Mouse (Mus musculus) forebrain, embryonic 11.5 days (tissue): ENCODE measurements around the gene Tcirg1. TPM values are rescaled to one million over a fixed set of nuclear protein-coding genes. Genes with fewer than 3 reads are reported as not detected.

Experiments
- ATAC-seq: fragments of 200-750 bp; cut with Nextera tagmentation; replicated peaks from 2 replicates; pipeline ENCODE4 v1.8.0; 2017; ENCODE audit warnings: moderate TSS enrichment; ENCODE audit not compliant: low FRiP score
- DNase-seq: peaks from one replicate; pipeline ENCODE4 v3.0.0-alpha.2; 2017; ENCODE audit warnings: low spot score
- H3K27ac ChIP-seq: fragments of 300-500 bp; sonication (generic); 2 replicates; pipeline ENCODE4 v1.5.1; 2014; ENCODE audit warnings: low read depth, low read length
- H3K27me3 ChIP-seq: fragments of 300-500 bp; sonication (generic); 2 replicates; pipeline ENCODE4 v1.6.1; 2014; ENCODE audit warnings: mild to moderate bottlenecking, low read length, mixed read lengths; ENCODE audit not compliant: control insufficient read depth, insufficient read depth
- H3K36me3 ChIP-seq: fragments of 300-500 bp; sonication (generic); 2 replicates; pipeline ENCODE4 v1.6.1; 2014; ENCODE audit warnings: mild to moderate bottlenecking, low read length, moderate library complexity, mixed read lengths; ENCODE audit not compliant: control insufficient read depth, insufficient read depth
- H3K4me1 ChIP-seq: fragments of 300-500 bp; sonication (generic); replicated peaks from 2 replicates; pipeline ENCODE4 v1.6.1; 2014; ENCODE audit warnings: low read length, mixed read lengths; ENCODE audit not compliant: control insufficient read depth, insufficient read depth
- H3K4me2 ChIP-seq: fragments of 300-500 bp; sonication (generic); 2 replicates; pipeline ENCODE4 v1.6.1; 2014; ENCODE audit warnings: low read depth, mild to moderate bottlenecking, low read length, moderate library complexity, mixed read lengths; ENCODE audit not compliant: severe bottlenecking
- H3K4me3 ChIP-seq: fragments of 300-500 bp; sonication (generic); 2 replicates; pipeline ENCODE4 v1.5.1; 2014; ENCODE audit warnings: low read depth, low read length
- H3K9ac ChIP-seq: fragments of 300-500 bp; sonication (generic); 2 replicates; pipeline ENCODE4 v1.6.1; 2014; ENCODE audit warnings: low read length
- H3K9me3 ChIP-seq: fragments of 300-500 bp; sonication (generic); 2 replicates; pipeline ENCODE4 v1.6.1; 2016; ENCODE audit warnings: low read length, mixed read lengths; ENCODE audit not compliant: control insufficient read depth
- WGBS: fragments of 180-500 bp; shearing (Covaris S2); extraction: QIAGEN DNeasy Blood & Tissue Kit; methylation state at CpG from one replicate; pipeline ENCODE4 v1.1.7; 2014; 5-methylcytosine and 5-hydroxymethylcytosine counted together
- polyA plus RNA-seq: library from polyadenylated mRNA; unstranded; fragments of >200 nt; fragmentation: Nextera tagmentation; extraction: Ambion mirVana; gene quantifications from 2 replicates; pipeline ENCODE4 v1.2.1, GENCODE M21; 2014

Gene Tcirg1
- polyA plus RNA-seq, 1 experiment from 2014 or later = 11.4 TPM

DNA sequence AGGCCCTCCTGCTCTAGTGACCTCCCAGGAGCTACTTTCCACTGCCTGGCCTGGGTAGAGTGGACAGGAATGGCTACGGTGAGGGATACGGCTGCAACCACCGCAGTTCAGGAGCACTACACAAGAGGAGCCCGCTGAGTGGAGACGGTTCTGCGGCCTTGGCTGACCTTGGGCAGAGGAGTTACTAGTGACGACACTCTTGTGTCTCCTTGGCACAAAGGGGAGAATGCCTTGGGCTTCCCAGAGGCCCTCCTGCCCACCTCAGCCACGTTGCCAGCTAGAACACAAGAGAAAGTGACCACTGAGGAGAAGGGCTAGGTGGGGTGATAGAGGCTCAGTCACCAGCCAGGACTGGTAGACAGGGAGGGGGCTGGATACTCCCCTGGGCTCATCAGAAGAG, 17.3 kb upstream of the Tcirg1 start:
- Histone ChIP-seq H3K9me3 (no peaks in the 10 kb centered on the region), H3K4me3 (no peak overlapping the region), H3K36me3 (no peaks in the 10 kb centered on the region), H3K4me2 (no peak overlapping the region), H3K27me3 (no peaks in the 10 kb centered on the region), H3K27ac (no peak overlapping the region), H3K4me1 (no peaks in the 10 kb centered on the region), H3K9ac (no peak overlapping the region)
- 72% methylated on average over 8 of the region's 8 CpGs for WGBS
- ATAC-seq (no peak), DNase-seq (no peak)

DNA sequence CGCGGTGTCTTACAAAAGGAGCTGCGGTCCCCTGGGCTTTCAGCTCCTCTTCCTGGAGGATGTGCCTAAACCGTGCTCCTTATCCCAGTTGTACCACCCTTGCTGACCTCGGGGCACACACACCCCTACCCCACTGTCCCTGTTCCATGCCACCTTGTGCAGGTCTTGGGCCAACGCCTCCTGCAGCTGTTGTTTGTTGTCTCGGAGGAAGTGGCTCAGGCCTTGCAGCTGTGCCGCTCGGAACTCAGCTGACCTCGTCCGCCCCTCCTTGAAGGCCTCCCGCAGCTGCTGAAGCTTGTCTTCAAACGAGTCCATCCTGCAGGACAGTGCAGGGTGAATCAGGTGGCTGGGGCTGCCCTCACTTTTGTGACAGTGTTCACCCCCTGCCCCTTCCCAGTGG, 16.7 kb upstream of the Tcirg1 start:
- DNase-seq (no peak), ATAC-seq (no peak)
- no peaks in the 10 kb centered on the region for H3K27me3 ChIP-seq
- H3K36me3 ChIP-seq = no peaks in the 10 kb centered on the region
- no peaks in the 10 kb centered on the region for H3K4me1 ChIP-seq
- no peak overlapping the region for H3K4me3 ChIP-seq
- no peak overlapping the region for H3K4me2 ChIP-seq
- H3K9me3 ChIP-seq = no peaks in the 10 kb centered on the region
- no peak overlapping the region for H3K27ac ChIP-seq
- 65% methylated on average over 13 of the region's 13 CpGs for WGBS
- no peak overlapping the region for H3K9ac ChIP-seq

DNA sequence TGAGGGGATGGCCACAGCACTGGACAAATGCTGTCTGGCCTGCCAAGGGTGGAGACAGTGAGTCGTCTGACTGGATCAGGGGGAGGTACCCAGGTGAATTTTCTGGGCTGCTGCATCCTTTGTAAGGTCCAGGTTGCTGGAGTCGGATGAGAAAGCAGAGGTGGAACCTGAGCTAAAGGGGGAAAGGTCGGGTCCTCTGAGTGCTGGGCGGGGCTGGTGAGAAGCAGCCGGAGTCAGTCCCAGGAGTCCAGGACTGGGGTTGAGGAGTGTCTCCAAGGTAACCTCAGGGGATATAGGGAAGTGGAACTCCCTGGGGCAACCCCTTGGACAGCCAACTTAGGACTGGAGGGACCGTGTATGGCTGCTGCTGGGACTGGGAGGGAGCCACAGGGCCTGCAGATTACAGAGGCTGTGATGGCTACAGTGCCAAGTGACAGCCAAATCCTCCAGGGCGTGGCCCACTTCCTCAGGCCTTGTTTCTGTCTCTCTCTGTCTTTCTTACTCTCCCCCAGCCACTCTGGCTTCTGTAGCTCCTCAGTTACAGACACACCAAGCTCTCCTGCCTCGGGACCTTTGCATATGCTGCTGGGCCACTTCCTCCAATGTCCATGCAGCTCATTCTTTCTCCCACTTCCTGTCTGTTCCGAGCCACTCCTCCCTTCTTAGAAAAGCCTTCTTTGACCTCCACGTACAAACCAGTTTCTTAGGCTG, 15.9 kb upstream of the Tcirg1 start:
- Histone ChIP-seq H3K9ac (no peak overlapping the region), H3K27me3 (no peaks in the 10 kb centered on the region), H3K4me3 (no peak overlapping the region), H3K27ac (no peak overlapping the region), H3K4me2 (no peak overlapping the region), H3K36me3 (no peaks in the 10 kb centered on the region), H3K9me3 (no peaks in the 10 kb centered on the region), H3K4me1 (no peaks in the 10 kb centered on the region)
- WGBS = 53% methylated on average over 10 of the region's 10 CpGs
- DNase-seq (no peak), ATAC-seq (no peak)

DNA sequence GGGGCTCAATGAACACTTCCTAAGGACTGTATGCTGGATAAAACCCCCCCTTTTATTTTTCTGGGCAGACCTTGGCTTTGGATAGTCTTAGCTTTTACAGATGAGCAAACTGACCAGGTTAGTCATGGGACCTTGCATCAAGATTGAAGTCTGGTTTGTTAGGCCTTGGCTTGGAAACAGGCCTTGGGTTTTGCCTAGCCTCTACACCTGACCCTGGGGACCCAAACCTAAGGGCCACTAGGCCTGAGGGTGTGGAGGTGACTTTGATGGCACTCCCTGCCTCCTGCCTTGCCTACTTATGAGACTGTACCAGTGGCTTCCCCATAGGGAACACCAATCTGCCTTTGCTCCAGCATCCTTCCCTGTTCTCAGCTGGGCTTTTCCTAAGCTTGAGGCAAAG, 13.0 kb upstream of the Tcirg1 start:
- no peak overlapping the region for H3K4me2 ChIP-seq
- H3K9ac ChIP-seq = no peak overlapping the region
- H3K9me3 ChIP-seq = no peaks in the 10 kb centered on the region
- H3K27me3 ChIP-seq = no peaks in the 10 kb centered on the region
- DNase-seq (no peak), ATAC-seq (no peak)
- no peaks in the 10 kb centered on the region for H3K36me3 ChIP-seq
- no peak overlapping the region for H3K4me3 ChIP-seq
- H3K4me1 ChIP-seq = no peaks in the 10 kb centered on the region
- H3K27ac ChIP-seq = no peak overlapping the region

DNA sequence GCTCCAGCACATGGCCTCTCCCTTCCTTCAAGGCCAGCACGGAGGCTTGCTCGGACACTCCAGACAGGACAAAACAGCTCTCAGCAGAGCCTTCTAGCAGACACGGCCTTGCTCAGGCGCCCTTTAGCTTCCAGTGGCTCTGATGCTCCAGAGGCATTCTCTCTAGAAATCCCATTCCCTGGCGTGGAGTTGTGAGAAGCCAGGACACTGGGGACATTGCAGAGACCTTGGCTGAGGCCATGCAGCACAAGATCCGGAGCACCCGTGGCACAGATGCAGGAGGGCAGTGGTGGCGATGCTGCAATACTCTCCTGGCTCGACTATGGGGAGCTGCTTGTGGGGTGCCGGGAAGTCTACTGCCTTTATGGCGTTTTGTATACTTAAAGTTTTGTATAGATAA, 9.8 kb upstream of the Tcirg1 start:
- H3K9ac ChIP-seq = no peak overlapping the region
- 75% methylated on average over 11 of the region's 11 CpGs for WGBS
- no peaks in the 10 kb centered on the region for H3K9me3 ChIP-seq
- no peak overlapping the region for H3K27ac ChIP-seq
- no peak overlapping the region for H3K4me3 ChIP-seq
- no peak overlapping the region for H3K4me2 ChIP-seq
- no peak for ATAC-seq
- no peaks in the 10 kb centered on the region for H3K36me3 ChIP-seq
- no peak for DNase-seq
- no peaks in the 10 kb centered on the region for H3K27me3 ChIP-seq
- H3K4me1 ChIP-seq = peaks cover 5% of the 10 kb centered on the region; the same call in 1 of the 2 replicates

DNA sequence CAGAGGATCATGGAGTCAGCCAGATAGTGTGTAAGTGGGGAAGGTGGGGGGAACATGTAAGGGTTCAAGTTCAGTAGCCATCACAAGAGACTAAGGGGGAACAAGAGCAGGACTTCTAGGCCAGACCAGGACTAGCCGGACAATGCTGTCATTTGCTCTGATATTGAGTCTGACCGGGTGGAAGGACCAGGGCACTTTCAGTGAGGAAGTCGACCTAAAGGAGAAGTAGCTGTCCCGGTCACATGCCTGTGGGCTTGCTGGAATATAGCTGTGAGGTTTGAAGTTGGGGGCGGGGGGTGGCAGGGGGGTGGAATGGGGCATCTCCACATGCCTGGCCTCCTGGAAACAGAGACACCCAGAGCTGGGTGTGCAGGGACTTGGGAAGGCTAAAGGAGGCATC, 7.6 kb upstream of the Tcirg1 start:
- Histone ChIP-seq H3K4me2 (no peak overlapping the region), H3K9me3 (no peaks in the 10 kb centered on the region), H3K4me3 (no peak overlapping the region), H3K36me3 (no peaks in the 10 kb centered on the region), H3K27ac (no peak overlapping the region), H3K27me3 (no peaks in the 10 kb centered on the region), H3K4me1 (peaks cover 5% of the 10 kb centered on the region; the same call in 1 of the 2 replicates), H3K9ac (no peak overlapping the region)
- DNase-seq = no peak
- 86% methylated on average over 5 of the region's 5 CpGs for WGBS
- no peak for ATAC-seq

DNA sequence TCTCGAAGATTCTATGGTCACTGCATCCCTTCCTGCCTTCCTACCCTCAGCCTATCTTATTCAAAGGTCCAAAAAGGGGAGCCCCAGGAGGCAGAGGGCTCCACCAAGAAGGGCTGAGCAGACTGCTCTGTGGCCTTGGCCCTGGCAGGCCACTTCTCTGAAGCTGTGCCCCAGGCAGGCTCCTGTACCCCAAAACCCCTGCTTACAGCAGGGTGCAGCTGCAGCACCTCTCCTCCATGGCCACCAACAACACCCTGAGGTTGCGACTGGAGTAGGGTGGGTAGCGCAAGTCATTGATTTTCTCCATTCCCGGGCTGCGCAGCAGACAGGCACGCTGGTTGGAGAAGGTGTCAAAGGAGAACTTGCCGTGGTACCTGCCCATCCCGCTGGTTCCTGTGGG, 6.8 kb upstream of the Tcirg1 start:
- peaks cover 5% of the 10 kb centered on the region; the same call in 1 of the 2 replicates for H3K4me1 ChIP-seq
- no peaks in the 10 kb centered on the region for H3K27me3 ChIP-seq
- H3K27ac ChIP-seq = no peak overlapping the region
- peak overlapping the region; percentile 66 for H3K9ac ChIP-seq
- DNase-seq (no peak), ATAC-seq (no peak)
- WGBS = 85% methylated on average over 8 of the region's 8 CpGs
- peak overlapping the region; percentile 78 for H3K4me2 ChIP-seq
- H3K36me3 ChIP-seq = no peaks in the 10 kb centered on the region; the same call in 1 of the 2 replicates
- no peaks in the 10 kb centered on the region for H3K9me3 ChIP-seq
- peak overlapping the region; percentile 68; the same call in 1 of the 2 replicates for H3K4me3 ChIP-seq

DNA sequence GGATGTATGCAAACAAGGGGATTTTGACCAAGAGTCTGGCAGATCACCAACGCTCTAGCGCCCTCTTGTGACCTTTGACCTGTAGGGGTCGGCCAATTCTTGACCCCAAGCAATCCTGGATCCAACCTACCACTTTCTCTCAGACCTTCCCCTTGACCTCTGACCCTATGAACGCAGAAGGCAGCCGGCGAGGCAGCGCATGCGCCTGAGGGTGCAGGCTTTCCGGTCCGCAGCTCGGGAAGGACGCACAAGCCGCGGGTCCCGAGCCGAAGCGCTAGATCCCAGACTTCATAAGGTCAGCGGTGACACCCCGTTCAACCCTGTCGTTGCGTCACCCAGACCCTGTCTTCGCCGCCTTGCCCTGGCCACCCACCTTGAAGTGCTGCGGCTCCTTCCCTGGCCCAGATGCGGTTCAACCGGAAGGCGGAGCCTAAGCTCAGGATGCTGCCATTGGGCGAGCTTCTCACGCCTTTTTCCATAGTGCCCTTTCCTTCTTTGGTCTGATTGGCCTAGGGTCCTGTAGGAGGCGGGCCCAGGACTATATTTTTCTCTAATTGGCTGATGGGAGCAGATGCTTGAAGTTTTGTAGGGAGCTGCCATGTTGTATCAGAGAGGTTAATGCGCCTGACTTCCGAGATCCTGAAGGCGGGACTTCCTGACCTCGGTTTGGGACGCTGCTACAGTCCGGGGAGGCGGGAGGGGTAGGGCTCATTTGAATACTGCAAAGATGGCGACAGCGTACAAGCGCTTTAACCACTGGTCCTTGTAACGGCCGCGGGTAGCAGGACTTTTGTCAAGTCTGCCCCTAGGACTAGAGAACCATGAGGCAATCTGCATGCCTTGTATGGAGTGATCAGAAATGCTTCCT, 5.6 kb upstream of the Tcirg1 start, which contains the start of gene Ndufs8:
Gene Ndufs8 (minus strand): TSS at position 438 of the 868 bp plus-strand sequence.
- Histone ChIP-seq H3K9me3 (no peaks in the 10 kb centered on the region), H3K4me1 (peaks cover 5% of the 10 kb centered on the region; the same call in 1 of the 2 replicates), H3K4me3 (peak within 1 kb of the TSS; percentile 68), H3K36me3 (peaks cover 3% of the 10 kb centered on the region; the same call in 1 of the 2 replicates), H3K27ac (peak within 1 kb of the TSS; percentile 71), H3K4me2 (peak within 1 kb of the TSS; percentile 78), H3K9ac (peak within 1 kb of the TSS; percentile 68), H3K27me3 (no peaks in the 10 kb centered on the region; the same call in 1 of the 2 replicates)
- under 1% methylated on average over 43 of the region's 43 CpGs for WGBS
- ATAC-seq (peak; percentile 98), DNase-seq (peak; percentile 93)
